Mouse (Mus musculus) liver, embryonic 13.5 days (tissue): Measurements from ENCODE around the gene Rnf181. TPM values are rescaled to one million over a fixed set of nuclear protein-coding genes. Genes with fewer than 3 reads are reported as not detected.

ENCODE experiments used
- ATAC-seq: fragments of 200-750 bp; cut with Nextera tagmentation; 2 replicates; pipeline ENCODE4 v1.8.0; 2017; ENCODE audit warnings: low read depth, mild to moderate bottlenecking, moderate number of reproducible peaks, moderate library complexity
- DNase-seq: peaks from one replicate; pipeline ENCODE4 v3.0.0; 2022
- H3K27ac ChIP-seq: fragments of 300-500 bp; sonication (generic); 2 replicates; pipeline ENCODE4 v1.5.1; 2015; ENCODE audit warnings: moderate library complexity, mild to moderate bottlenecking, inconsistent platforms
- H3K27me3 ChIP-seq: fragments of 300-500 bp; sonication (generic); 2 replicates; pipeline ENCODE4 v1.6.1; 2015; ENCODE audit warnings: mild to moderate bottlenecking, inconsistent platforms
- H3K36me3 ChIP-seq: fragments of 300-500 bp; sonication (generic); 2 replicates; pipeline ENCODE4 v1.6.1; 2015; ENCODE audit warnings: mild to moderate bottlenecking, inconsistent platforms
- H3K4me1 ChIP-seq: fragments of 300-500 bp; sonication (generic); replicated peaks from 2 replicates; pipeline ENCODE4 v1.6.1; 2015; ENCODE audit warnings: inconsistent platforms
- H3K4me2 ChIP-seq: fragments of 300-500 bp; sonication (generic); 2 replicates; pipeline ENCODE4 v1.6.1; 2015; ENCODE audit warnings: inconsistent platforms, mild to moderate bottlenecking, moderate library complexity
- H3K4me3 ChIP-seq: fragments of 300-500 bp; sonication (generic); replicated peaks from 2 replicates; pipeline ENCODE4 v1.5.1; 2015; ENCODE audit warnings: mild to moderate bottlenecking, inconsistent platforms
- H3K9ac ChIP-seq: fragments of 300-500 bp; sonication (generic); 2 replicates; pipeline ENCODE4 v1.6.1; 2015; ENCODE audit warnings: mild to moderate bottlenecking, inconsistent platforms
- H3K9me3 ChIP-seq: fragments of 300-500 bp; sonication (generic); replicated peaks from 2 replicates; pipeline ENCODE4 v1.6.1; 2016; ENCODE audit warnings: inconsistent platforms
- WGBS: fragments of 180-500 bp; shearing (Covaris S2); methylation state at CpG from one replicate; pipeline ENCODE4 v1.1.7; 2015; ENCODE audit not compliant: insufficient replicate concordance; 5-methylcytosine and 5-hydroxymethylcytosine counted together
- polyA plus RNA-seq: library from polyadenylated mRNA; unstranded; fragments of >200 nt; fragmentation: Nextera tagmentation; extraction: Ambion mirVana; gene quantifications from 2 replicates; pipeline ENCODE4 v1.2.1, GENCODE M21; 2015

Rnf181 gene
- polyA plus RNA-seq, 1 experiment from 2014 or later: 76.9 TPM

DNA sequence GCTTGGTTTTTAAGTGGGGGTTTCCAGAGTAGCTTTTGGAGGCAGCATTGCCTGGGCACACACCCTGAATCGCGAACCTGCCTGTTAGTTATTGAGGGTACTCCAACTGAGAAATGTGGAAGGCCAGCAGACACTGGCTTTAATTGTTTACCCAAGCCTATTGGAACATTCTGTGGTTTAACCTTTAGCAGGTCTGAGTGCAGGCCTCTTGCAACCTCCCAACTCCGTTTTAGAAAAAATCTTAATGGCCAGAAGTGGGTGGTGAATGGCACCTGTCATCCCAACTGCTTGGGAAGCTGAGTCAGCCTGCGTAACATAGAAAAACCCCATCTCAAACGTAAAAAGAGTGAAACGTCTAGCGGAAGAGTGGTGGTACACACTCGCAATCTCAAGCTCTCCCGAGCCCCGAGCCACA, 30.1 kb upstream of the Rnf181 start:
- H3K27me3 ChIP-seq: no peaks in the 10 kb centered on the region
- H3K27ac ChIP-seq: no peak overlapping the region
- H3K4me2 ChIP-seq: no peak overlapping the region
- H3K4me3 ChIP-seq: no peak overlapping the region
- peaks cover 62% of the 10 kb centered on the region for H3K4me1 ChIP-seq
- ATAC-seq (no peak), DNase-seq (no peak)
- H3K9me3 ChIP-seq: no peaks in the 10 kb centered on the region
- H3K36me3 ChIP-seq: peaks cover 20% of the 10 kb centered on the region
- H3K9ac ChIP-seq: no peak overlapping the region
- whole genome bisulfite sequencing: 70% methylated on average over 10 of the region's 10 CpGs

DNA sequence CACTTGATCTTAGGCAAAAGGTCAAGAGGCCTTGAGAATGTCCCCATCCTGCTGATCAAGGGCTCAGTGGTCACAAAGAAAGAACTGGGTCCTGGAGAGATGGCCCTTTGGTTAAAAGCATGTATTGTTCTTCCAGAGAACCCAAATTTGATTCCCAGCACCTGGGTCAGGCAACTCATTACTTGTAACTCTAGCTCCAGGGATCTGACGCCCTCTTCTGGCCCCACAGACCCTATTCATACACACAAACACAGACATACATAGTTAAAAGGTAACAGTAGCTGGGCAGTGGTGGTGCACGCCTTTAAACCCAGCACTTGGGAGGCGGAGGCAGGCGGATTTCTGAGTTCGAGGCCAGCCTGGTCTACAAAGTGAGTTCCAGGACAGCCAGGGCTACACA, 25.6 kb upstream of the Rnf181 start:
- no peaks in the 10 kb centered on the region for H3K27me3 ChIP-seq
- H3K4me2 ChIP-seq: peak overlapping the region; percentile 93
- H3K36me3 ChIP-seq: peaks cover 37% of the 10 kb centered on the region
- H3K4me3 ChIP-seq: peak overlapping the region; percentile 84
- H3K9ac ChIP-seq: peak overlapping the region; percentile 98; the same call in 1 of the 2 replicates
- peak overlapping the region; percentile 100 for H3K27ac ChIP-seq
- H3K4me1 ChIP-seq: peaks cover 71% of the 10 kb centered on the region
- DNase-seq (no peak), ATAC-seq (no peak)
- WGBS: 85% methylated on average over 5 of the region's 5 CpGs
- no peaks in the 10 kb centered on the region for H3K9me3 ChIP-seq

DNA sequence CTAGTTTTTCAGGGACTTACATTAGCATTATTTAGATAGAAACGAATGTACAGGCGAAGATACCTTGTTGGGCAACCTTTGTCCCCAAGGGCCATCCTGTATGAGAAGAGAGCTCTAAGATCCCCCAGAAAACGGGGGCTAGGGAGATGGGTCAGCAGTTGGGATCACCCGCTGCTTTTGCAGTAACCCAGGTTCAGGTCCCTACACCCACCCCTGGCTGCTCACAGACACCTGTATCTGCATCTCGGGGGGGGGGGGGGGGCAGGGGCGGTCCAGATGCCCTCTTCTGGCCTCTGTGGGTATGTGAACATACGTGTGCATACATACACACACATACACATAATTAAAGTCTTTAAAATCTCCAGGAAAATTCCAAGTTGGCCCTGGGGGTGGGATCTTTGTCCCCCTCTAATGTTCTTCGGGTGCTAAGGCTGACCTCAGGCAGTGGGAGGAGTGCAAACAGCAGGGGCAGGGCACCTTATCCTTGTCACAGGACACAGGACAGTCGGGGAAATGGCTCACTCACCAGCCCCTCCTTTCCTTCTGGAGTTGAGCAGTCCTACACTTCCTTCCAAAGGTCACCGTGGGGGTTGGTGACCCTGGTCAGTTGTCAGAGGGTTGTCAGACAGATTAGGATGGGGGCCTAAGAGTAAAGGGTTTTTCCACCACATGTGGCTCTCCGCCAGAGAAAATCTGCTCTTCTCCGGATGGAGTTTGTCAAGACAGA, 24.2 kb upstream of the Rnf181 start:
- ATAC-seq (peak; percentile 71), DNase-seq (peak; percentile 67)
- 3% methylated on average over 12 of the region's 12 CpGs for WGBS
- no peaks in the 10 kb centered on the region for H3K27me3 ChIP-seq
- H3K9me3 ChIP-seq: no peaks in the 10 kb centered on the region
- peaks cover 47% of the 10 kb centered on the region for H3K36me3 ChIP-seq
- H3K4me1 ChIP-seq: peaks cover 75% of the 10 kb centered on the region
- H3K9ac ChIP-seq: peak overlapping the region; percentile 98
- peak overlapping the region; percentile 84 for H3K4me3 ChIP-seq
- peak overlapping the region; percentile 100 for H3K27ac ChIP-seq
- H3K4me2 ChIP-seq: peak overlapping the region; percentile 93

DNA sequence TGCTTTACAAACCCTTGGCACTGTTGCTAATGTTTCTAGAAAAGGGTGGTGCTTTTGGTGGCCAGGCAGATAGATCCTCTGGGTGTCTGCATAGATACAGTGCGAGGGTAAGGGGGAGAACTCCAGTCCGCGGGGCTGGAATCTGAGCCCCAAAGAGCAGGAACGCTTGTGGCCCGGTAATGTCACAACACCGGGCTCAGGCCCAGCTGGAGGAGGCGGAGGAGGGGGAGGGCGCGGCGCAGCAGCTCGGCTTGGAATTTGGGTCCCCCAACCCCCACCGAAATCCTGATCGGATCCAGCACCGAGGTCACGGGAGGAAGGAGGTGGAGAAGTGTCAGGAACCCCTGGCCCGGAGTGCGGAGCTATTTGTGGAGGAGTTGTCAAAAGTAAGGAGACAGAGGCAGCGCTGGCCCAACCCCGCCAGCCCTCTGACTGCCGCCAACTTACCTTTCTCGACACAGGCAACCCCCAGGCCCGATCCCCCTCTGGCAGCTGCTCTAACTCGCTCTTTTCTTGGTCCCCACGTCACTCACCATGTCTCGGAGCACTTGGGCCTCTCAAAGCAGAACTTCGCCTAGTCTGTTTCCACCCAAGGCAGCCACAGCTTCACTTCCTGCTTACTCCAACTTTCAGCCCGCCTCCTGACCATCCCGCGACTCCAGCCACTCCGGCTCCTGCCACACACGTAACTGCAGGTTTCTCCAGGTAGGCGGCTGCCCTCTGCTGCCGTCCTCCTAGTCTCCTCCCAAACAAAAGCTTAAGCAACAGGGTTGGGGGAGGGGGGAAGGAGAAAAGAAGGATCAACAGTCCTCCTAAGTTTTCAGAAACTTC, 23.4 kb upstream of the Rnf181 start, which contains the start of gene Vamp8:
Gene Vamp8 (minus strand): TSS at position 763 of the 831 bp plus-strand sequence.
- peak within 1 kb of the TSS; percentile 93 for H3K4me2 ChIP-seq
- H3K27ac ChIP-seq: peak within 1 kb of the TSS; percentile 100
- H3K27me3 ChIP-seq: no peaks in the 10 kb centered on the region
- H3K9ac ChIP-seq: peak within 1 kb of the TSS; percentile 98
- peak; percentile 66 for DNase-seq
- peaks cover 55% of the 10 kb centered on the region for H3K36me3 ChIP-seq
- H3K4me3 ChIP-seq: peak within 1 kb of the TSS; percentile 84
- H3K9me3 ChIP-seq: no peaks in the 10 kb centered on the region
- peak; percentile 43 for ATAC-seq
- WGBS: under 1% methylated on average over 33 of the region's 33 CpGs
- H3K4me1 ChIP-seq: peaks cover 76% of the 10 kb centered on the region

DNA sequence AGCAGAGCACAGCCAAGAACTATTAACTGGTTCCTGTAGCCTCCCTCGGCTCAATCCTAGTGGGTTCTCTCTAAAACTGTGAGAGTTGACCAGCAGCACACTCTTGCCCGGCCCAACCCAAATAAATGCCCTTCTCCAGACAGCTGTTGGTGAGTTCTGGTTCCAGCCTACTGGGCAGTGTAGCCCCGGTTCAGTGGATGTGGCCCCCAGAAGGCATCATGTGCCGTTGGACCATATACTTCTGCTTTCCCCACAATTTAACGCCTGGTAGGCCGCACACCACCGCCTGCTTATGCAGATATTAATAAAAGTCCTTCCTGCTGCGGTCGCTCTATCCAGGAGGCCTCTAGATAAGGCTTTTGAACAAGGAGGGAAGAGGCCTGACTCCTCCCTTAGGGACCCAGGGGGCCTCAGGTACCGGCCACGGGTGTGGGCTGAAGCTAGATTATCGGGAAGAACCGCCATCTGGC, 22.8 kb upstream of the Rnf181 start:
- ATAC-seq (peak; percentile 91), DNase-seq (peak; percentile 90)
- H3K9me3 ChIP-seq: no peaks in the 10 kb centered on the region
- H3K9ac ChIP-seq: peak overlapping the region; percentile 98
- peak overlapping the region; percentile 100 for H3K27ac ChIP-seq
- peak overlapping the region; percentile 84 for H3K4me3 ChIP-seq
- under 1% methylated on average over 13 of the region's 13 CpGs for WGBS
- H3K4me2 ChIP-seq: peak overlapping the region; percentile 93
- no peaks in the 10 kb centered on the region for H3K27me3 ChIP-seq
- peaks cover 61% of the 10 kb centered on the region for H3K36me3 ChIP-seq
- peaks cover 81% of the 10 kb centered on the region for H3K4me1 ChIP-seq

DNA sequence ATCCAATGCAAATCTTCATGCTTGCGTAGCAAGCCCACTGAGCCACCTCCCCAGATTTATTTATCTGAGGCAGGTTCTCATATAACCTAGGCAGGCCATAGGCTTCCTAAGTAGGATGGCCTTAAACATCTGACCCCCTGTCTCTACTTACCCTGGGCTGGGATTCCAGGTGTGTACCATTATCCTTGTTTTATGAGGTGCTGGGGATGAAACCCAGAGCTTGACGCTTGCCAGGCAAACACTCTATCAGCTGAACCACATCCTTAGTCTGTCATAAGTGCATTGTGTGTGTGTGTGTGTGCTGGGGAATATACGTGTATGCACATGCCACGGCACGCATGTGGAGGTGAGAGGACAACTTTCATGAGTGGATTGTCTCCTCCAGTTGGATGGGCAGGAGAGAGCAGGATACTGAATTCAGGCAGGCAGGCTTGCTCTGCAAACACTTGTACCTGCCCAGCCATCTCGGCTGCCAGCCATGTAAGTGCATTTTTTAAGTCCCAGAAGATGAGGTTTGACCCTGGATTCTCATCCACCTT, 22.1 kb upstream of the Rnf181 start:
- DNase-seq: no peak
- no peaks in the 10 kb centered on the region for H3K9me3 ChIP-seq
- 43% methylated on average over 6 of the region's 6 CpGs for WGBS
- peaks cover 60% of the 10 kb centered on the region for H3K36me3 ChIP-seq
- peak overlapping the region; percentile 98 for H3K9ac ChIP-seq
- no peak for ATAC-seq
- peak overlapping the region; percentile 100 for H3K27ac ChIP-seq
- H3K27me3 ChIP-seq: no peaks in the 10 kb centered on the region
- H3K4me3 ChIP-seq: peak overlapping the region; percentile 84
- H3K4me1 ChIP-seq: peaks cover 81% of the 10 kb centered on the region
- H3K4me2 ChIP-seq: peak overlapping the region; percentile 93

DNA sequence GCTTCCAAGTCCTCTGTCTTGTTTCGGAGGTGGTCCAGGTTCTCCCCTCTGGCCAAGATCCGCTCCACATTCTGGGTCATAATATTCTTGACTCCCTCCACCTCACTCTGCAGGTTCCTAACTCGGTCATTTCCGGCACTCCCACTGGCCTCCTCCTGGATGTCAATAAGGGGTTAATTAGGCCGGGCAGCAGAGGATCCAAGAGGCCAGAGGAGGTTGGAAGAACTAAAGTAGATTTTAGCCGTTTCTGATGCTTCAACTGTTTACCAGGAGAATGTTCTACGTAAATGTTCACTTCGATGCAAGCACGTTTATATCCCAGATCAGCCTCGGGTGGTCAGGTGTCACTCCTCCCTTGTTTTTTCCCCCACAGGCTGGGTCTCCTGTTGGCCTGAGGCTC, 21.5 kb upstream of the Rnf181 start:
- ATAC-seq: no peak
- Histone ChIP-seq H3K4me1 (peaks cover 81% of the 10 kb centered on the region), H3K27ac (peak overlapping the region; percentile 100), H3K27me3 (no peaks in the 10 kb centered on the region), H3K9me3 (no peaks in the 10 kb centered on the region), H3K4me3 (peak overlapping the region; percentile 84), H3K4me2 (peak overlapping the region; percentile 93), H3K36me3 (peaks cover 57% of the 10 kb centered on the region), H3K9ac (peak overlapping the region; percentile 98)
- 47% methylated on average over 10 of the region's 10 CpGs for WGBS
- no peak for DNase-seq

DNA sequence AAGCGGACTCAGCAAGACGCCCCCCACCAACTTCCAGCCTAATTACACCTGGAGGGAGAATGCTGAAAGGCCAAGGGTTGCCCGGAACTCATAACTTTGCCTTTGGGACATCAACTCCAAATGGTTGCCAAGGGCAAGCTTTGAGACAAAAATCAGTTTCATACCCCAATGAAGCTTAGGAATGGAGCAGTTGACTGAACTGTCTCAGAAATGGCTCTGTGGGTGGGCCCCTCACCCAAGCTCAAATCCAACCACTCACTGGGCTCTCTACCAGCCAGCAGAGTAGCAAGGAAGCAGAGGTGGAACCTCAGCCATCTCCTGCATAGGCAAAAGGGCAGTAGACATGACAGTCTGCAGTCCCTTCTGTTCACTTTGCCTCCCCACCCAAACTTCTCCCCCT, 21.1 kb upstream of the Rnf181 start:
- no peak for ATAC-seq
- Histone ChIP-seq H3K9me3 (no peaks in the 10 kb centered on the region), H3K4me2 (peak overlapping the region; percentile 93), H3K27ac (peak overlapping the region; percentile 100), H3K4me3 (peak overlapping the region; percentile 84), H3K27me3 (no peaks in the 10 kb centered on the region), H3K36me3 (peaks cover 53% of the 10 kb centered on the region), H3K9ac (peak overlapping the region; percentile 98), H3K4me1 (peaks cover 81% of the 10 kb centered on the region)
- DNase-seq: no peak
- whole genome bisulfite sequencing: 70% methylated on average over 3 of the region's 3 CpGs

DNA sequence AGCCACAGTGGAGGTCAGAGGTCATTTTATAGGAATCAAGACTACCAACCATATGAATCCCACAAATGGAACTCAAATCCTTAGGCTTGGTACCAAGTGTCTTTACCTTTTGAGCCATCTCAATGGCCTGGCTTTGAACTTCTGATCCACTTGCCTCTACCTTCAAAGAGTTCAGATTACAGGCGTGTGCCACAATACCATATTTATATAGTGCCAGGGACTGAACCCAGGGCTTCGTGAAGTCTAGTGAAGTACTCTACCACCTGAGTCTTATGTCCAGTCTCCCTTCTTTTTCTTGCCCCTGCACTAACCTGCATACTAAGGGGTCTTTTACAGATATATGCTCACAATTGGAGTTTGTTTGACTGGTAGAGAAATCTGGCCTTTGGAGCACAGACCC, 19.8 kb upstream of the Rnf181 start:
- DNase-seq: no peak
- Histone ChIP-seq H3K4me1 (peaks cover 82% of the 10 kb centered on the region), H3K9ac (peak overlapping the region; percentile 42), H3K27me3 (no peaks in the 10 kb centered on the region), H3K27ac (peak overlapping the region; percentile 91), H3K4me3 (no peak overlapping the region), H3K9me3 (no peaks in the 10 kb centered on the region), H3K4me2 (0 out of 2 replicates have a peak overlapping the region, but pooled peaks have one; percentile 9), H3K36me3 (peaks cover 45% of the 10 kb centered on the region)
- 90% methylated on average over 2 of the region's 2 CpGs for WGBS
- no peak for ATAC-seq

DNA sequence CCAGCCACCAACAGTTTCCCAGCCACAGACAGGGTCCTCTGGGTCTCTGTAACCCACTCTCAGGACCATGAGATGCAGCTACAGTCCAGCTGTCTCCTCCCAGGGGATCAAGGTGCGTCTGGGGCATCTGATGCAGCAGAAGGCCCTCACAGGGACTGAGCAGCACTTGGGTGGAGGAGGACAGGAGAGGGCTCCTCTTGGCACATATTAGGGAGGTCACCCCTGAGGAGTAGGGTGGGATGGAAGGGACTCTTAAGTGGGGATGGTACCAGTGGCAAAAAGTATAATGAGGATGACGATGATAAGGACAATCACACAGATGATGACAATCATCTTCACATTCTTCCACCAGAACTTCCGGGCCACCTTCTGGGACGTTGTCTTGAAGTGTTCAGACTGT, 18.5 kb upstream of the Rnf181 start:
- Histone ChIP-seq H3K4me2 (peak overlapping the region; percentile 18; the same call in 1 of the 2 replicates), H3K27me3 (no peaks in the 10 kb centered on the region), H3K9me3 (no peaks in the 10 kb centered on the region), H3K36me3 (peaks cover 45% of the 10 kb centered on the region), H3K4me3 (no peak overlapping the region), H3K9ac (peak overlapping the region; percentile 39; the same call in 1 of the 2 replicates), H3K4me1 (peaks cover 85% of the 10 kb centered on the region), H3K27ac (peak overlapping the region; percentile 91)
- WGBS: 32% methylated on average over 4 of the region's 4 CpGs
- no peak for DNase-seq
- ATAC-seq: no peak

DNA sequence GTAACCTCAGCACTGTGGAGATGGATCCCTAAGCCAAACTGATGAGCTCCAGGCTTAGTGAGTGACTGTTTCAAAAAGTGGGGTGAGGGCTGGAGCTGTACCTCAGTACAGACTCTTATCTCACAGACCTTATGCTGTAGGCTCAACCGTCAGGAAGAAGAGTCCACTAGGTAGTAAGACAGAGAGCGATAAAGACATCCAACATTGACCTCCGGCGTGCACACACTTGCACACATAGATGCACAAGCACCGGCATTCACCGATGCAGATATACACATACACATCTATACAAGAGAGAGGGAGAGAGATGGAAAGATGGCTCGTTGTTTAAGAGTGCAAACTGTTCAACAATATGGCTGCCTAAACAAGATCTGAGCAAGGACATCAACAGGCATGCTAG, 17.2 kb upstream of the Rnf181 start:
- WGBS: 16% methylated on average over 7 of the region's 7 CpGs
- peak overlapping the region; percentile 43 for H3K4me2 ChIP-seq
- H3K27me3 ChIP-seq: no peaks in the 10 kb centered on the region
- H3K9ac ChIP-seq: peak overlapping the region; percentile 55
- DNase-seq (peak; percentile 68), ATAC-seq (peak; percentile 86)
- H3K36me3 ChIP-seq: peaks cover 44% of the 10 kb centered on the region
- no peaks in the 10 kb centered on the region for H3K9me3 ChIP-seq
- H3K27ac ChIP-seq: peak overlapping the region; percentile 91
- 0 out of 2 replicates have a peak overlapping the region, but pooled peaks have one; percentile 13 for H3K4me3 ChIP-seq
- H3K4me1 ChIP-seq: peaks cover 90% of the 10 kb centered on the region
